Mouse (Mus musculus) erythroblast, embryonic 14.5 days (primary cell): ENCODE measurements around the gene Otub2. TPM values are rescaled to one million over a fixed set of nuclear protein-coding genes. Genes with fewer than 3 reads are reported as not detected.

Experiments
- H3K27me3 ChIP-seq: 2 replicates; pipeline ENCODE4 v1.6.1; 2012; ENCODE audit warnings: inconsistent platforms; ENCODE audit not compliant: control insufficient read depth
- H3K36me3 ChIP-seq: 2 replicates; pipeline ENCODE4 v1.6.1; 2012; ENCODE audit warnings: mild to moderate bottlenecking, inconsistent platforms; ENCODE audit not compliant: control insufficient read depth
- H3K4me1 ChIP-seq: 2 replicates; pipeline ENCODE4 v1.6.1; 2012; ENCODE audit warnings: inconsistent platforms; ENCODE audit not compliant: control insufficient read depth
- H3K4me3 ChIP-seq: replicated peaks from 2 replicates; pipeline ENCODE3; 2012; ENCODE audit warnings: moderate library complexity, mild to moderate bottlenecking, inconsistent platforms
- H3K9me3 ChIP-seq: 2 replicates; pipeline ENCODE4 v1.6.1; 2012; ENCODE audit warnings: low read length, inconsistent platforms, mixed read lengths; ENCODE audit not compliant: control insufficient read depth
- GATA1 ChIP-seq: IDR thresholded peaks from 2 replicates; pipeline ENCODE4 v1.6.1; 2012; ENCODE audit warnings: low read length, inconsistent platforms, mixed read lengths
- TAL1 ChIP-seq: IDR thresholded peaks from 3 replicates; pipeline ENCODE4 v1.6.1; 2012; ENCODE audit warnings: low read length, inconsistent platforms, mixed read lengths
- polyA plus RNA-seq: library from polyadenylated mRNA; stranded (reverse); fragments of >175 nt; gene quantifications from 2 replicates; pipeline ENCODE4 v1.2.3, GENCODE M21; 2012

The Otub2 gene
- polyA plus RNA-seq, 1 experiment = 1.9 TPM

GRCm38 (mm10) chr12:103367620-103368325, 20.7 kb upstream of the Otub2 start:
- H3K4me3 ChIP-seq = peak overlapping the region; percentile 17
- H3K4me1 ChIP-seq = peaks cover 14% of the 10 kb centered on the region
- H3K36me3 ChIP-seq = no peaks in the 10 kb centered on the region
- peaks cover 17% of the 10 kb centered on the region for H3K27me3 ChIP-seq
- TF ChIP-seq GATA1 = no peak
- no peak for TF ChIP-seq TAL1
- H3K9me3 ChIP-seq = no peaks in the 10 kb centered on the region

DNA sequence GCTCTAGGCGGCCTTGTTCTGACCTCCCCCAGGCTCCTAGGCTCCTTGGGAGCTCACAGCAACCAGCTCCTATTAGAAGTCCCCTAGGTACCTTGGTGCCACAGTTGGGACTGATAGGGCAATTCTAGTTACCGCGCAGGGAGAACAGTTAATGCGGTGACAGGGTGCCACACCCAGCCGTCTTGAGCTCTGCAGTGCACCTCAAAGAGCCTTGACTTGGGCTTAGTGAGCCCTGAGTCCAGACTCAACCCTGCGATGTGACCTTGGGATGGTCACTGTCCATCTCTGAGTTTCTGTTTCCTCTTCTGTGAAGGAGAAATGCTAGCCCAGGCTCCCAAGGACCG, 20.2 kb upstream of the Otub2 start:
- Histone ChIP-seq H3K4me3 (peak overlapping the region; percentile 17), H3K9me3 (no peaks in the 10 kb centered on the region), H3K36me3 (no peaks in the 10 kb centered on the region), H3K4me1 (peaks cover 15% of the 10 kb centered on the region), H3K27me3 (peaks cover 17% of the 10 kb centered on the region)
- TF ChIP-seq GATA1 (no peak), TAL1 (no peak)

DNA sequence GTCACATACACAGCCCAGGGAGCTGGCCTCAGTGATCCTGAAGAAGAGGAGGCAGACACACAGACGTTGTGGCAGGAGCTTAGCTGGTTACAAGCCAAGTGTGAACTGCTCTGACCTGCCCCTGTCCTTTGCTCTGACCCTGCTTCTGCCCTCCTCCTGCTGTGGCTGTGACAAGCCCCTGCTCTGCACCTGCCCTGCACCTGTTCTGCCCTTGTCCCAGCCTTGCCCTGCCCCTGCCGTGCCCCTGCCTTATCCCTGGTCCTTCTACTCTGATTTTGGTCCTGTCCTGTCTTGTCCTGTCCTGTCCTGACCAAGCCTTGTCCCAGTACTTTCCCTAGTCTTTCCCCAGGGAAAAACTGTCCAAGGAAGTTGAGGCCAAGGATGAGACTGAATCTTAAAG, 19.7 kb upstream of the Otub2 start:
- Histone ChIP-seq H3K4me1 (peaks cover 20% of the 10 kb centered on the region), H3K4me3 (no peak overlapping the region), H3K36me3 (no peaks in the 10 kb centered on the region), H3K27me3 (peaks cover 17% of the 10 kb centered on the region), H3K9me3 (no peaks in the 10 kb centered on the region)
- no peak for TF ChIP-seq GATA1
- TF ChIP-seq TAL1 = no peak

GRCm38 (mm10) chr12:103370861-103371260, 17.6 kb upstream of the Otub2 start:
- Histone ChIP-seq H3K27me3 (peaks cover 20% of the 10 kb centered on the region), H3K9me3 (no peaks in the 10 kb centered on the region), H3K4me1 (peaks cover 31% of the 10 kb centered on the region), H3K36me3 (no peaks in the 10 kb centered on the region), H3K4me3 (no peak overlapping the region)
- no peak for TF ChIP-seq GATA1
- TF ChIP-seq TAL1 = no peak

- Histone ChIP-seq H3K27me3 (peaks cover 20% of the 10 kb centered on the region), H3K4me3 (no peak overlapping the region), H3K36me3 (no peaks in the 10 kb centered on the region), H3K4me1 (peaks cover 31% of the 10 kb centered on the region), H3K9me3 (no peaks in the 10 kb centered on the region)
- TF ChIP-seq GATA1 (no peak), TAL1 (no peak)
Measured at GRCm38 (mm10) chr12:103371711-103372110, 16.8 kb upstream of the Otub2 start.

GRCm38 (mm10) chr12:103373530-103374236, 14.8 kb upstream of the Otub2 start:
- TF ChIP-seq GATA1 = no peak
- TF ChIP-seq TAL1 = no peak
- no peak overlapping the region for H3K4me3 ChIP-seq
- H3K27me3 ChIP-seq = peaks cover 17% of the 10 kb centered on the region
- H3K9me3 ChIP-seq = no peaks in the 10 kb centered on the region
- peaks cover 20% of the 10 kb centered on the region for H3K4me1 ChIP-seq
- no peaks in the 10 kb centered on the region for H3K36me3 ChIP-seq

DNA sequence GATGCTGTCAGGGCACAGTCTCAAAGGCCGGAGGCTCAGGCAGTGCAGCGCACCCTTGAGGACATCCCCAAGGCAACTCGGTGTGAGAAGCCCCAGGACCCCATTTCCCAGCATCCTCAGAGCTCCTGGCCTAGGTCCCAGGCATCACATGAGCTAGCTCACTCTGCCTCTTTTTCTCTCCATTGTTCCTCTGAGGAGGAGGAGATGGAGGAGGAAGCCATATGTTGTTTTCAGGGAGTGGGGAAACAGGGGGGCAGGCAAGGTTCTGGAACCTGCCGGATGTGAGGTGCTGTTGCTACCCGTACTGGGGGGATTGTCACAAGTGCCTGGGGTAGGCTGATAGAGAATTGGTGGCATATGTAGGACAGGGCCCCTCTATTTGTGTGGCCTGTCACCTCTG, 12.4 kb upstream of the Otub2 start:
- H3K9me3 ChIP-seq = no peaks in the 10 kb centered on the region
- H3K27me3 ChIP-seq = peaks cover 6% of the 10 kb centered on the region; the same call in 1 of the 2 replicates
- H3K36me3 ChIP-seq = no peaks in the 10 kb centered on the region
- no peak for TF ChIP-seq GATA1
- peaks cover 18% of the 10 kb centered on the region for H3K4me1 ChIP-seq
- H3K4me3 ChIP-seq = no peak overlapping the region

DNA sequence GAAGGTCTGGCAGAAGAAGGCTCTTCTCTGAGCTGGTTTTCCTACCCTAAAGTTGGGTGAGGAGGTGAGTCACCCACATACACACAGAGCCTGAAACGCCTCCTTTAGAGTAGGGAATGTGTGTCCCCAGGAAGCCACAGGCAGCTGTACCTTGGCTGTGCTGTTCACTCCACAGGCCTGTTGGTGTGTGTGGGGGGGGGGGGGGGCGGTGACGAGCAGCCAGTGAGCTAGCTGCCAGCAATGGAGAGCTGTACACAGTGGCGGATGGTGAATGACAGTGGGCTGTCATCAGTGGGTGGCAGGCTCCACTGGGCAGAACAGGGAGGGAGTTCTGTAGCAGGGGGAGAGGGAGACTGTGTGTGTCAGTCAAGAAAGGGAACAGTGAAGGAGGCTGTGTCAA, 11.7 kb upstream of the Otub2 start:
- Histone ChIP-seq H3K4me1 (peaks cover 18% of the 10 kb centered on the region), H3K9me3 (no peaks in the 10 kb centered on the region), H3K4me3 (no peak overlapping the region), H3K36me3 (no peaks in the 10 kb centered on the region), H3K27me3 (peaks cover 6% of the 10 kb centered on the region; the same call in 1 of the 2 replicates)
- TF ChIP-seq GATA1 = no peak
- TF ChIP-seq TAL1 = no peak

DNA sequence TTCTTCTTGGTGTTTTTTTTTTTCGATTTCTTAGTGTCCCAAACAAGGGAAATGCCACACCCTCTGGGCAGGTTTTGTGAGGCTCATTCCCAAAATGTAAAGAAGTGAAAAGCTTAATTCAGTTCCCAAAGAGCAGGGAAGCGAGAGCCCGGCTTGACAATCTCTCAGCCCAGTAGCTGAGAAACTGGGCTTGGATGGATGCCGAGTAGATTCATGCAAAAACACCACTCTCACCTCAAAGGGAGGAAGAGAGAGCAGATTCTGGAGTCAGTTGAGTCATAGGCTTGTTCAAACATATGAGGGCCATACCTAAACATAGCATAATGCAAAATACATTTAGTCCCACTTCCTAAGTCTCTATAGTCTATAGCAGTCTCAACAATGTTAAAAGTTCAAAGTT, 8.3 kb upstream of the Otub2 start:
- TF ChIP-seq TAL1 = no peak
- TF ChIP-seq GATA1 = no peak
- peaks cover 10% of the 10 kb centered on the region for H3K4me1 ChIP-seq

DNA sequence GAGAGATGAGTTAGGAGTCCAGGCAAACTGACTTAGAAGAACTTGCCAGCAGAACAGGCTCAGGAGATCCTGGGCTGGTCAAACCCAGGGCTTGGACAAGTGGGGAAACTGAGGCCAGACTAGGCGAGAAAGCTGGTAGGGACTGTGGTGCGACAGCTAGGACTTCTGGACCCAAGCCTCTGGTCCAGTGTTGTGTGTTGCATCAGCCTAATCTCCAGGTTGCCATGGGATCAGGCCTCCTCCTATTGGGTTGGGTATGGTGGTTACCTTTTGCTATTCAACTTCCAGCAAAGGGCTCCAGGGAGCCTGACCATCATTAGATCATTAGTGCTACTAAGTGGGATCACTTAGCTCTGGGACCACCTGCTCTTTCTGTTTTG, 856 bp downstream of the Otub2 start:
- TF ChIP-seq TAL1 (no peak), GATA1 (peak; percentile 57; the same call in 1 of the 2 replicates)
- peaks cover 78% of the 10 kb centered on the region for H3K4me1 ChIP-seq
- no peaks in the 10 kb centered on the region; the same call in 1 of the 2 replicates for H3K27me3 ChIP-seq
- no peaks in the 10 kb centered on the region for H3K9me3 ChIP-seq
- peaks cover 41% of the 10 kb centered on the region for H3K36me3 ChIP-seq
- peak overlapping the region; percentile 79 for H3K4me3 ChIP-seq

More for the DNA sequence above, 8.3 kb upstream of the Otub2 start:
- H3K9me3 ChIP-seq = no peaks in the 10 kb centered on the region
- H3K36me3 ChIP-seq = no peaks in the 10 kb centered on the region
- peaks cover 10% of the 10 kb centered on the region for H3K27me3 ChIP-seq
- no peak overlapping the region for H3K4me3 ChIP-seq
